Mouse (Mus musculus): ENCODE data around the gene Gm20388.

GRCm38 (mm10) chr8:122368494-122368893 is 2457.9 kb downstream of the Gm20388 start:
- TF ChIP-seq POLR2A (IDR thresholded peaks at IDR 0.05; ENCODE audit: insufficient read depth, low read depth, low read length) (no peak), CTCF (IDR thresholded peaks at IDR 0.05; ENCODE audit: insufficient read depth, low read depth, low read length) (no peak)

Measured in olfactory bulb, adult 2 months (tissue).